Mouse (Mus musculus): ENCODE measurements around the gene Eif5a2.
"Not testable (repeated sequence)": the region's sequence is repeated elsewhere in the genome, so short reads cannot be mapped to it uniquely, and the experiment has no call there.

The Eif5a2 gene

GRCm38 (mm10) chr3:28780994-28781393 is at the start of gene Eif5a2:
Gene Eif5a2, plus strand, starts transcription at chr3:28781276.
- in situ Hi-C loops (cut with MboI, MseI): loop anchor here in 1 of 2 experiments (25.0 kb wide), 1 partner anchor 1806 kb away; the partner anchor contains the start of gene Actrt3

DNA sequence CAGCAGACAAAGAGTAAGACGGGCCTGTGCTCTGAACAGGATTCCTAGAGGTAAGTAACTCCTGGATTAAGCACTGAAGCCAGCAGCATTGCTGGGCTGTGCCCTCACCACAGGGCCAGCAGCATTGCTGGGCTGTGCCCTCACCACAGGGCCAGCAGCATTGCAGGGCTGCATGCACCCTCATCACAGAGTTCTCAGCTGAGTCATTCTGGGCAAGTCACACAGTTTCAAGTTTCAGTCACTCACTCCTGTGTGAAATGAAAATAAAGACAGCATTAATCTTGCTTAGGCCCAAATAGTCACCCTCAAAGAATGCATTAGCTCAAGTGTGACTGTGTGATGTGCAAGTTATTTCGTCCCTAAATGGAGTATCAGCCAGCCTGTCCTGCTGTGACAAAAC is 46.4 kb upstream of the Eif5a2 start:
- in situ Hi-C loops (cut with MboI, MseI): no loop called here

DNA sequence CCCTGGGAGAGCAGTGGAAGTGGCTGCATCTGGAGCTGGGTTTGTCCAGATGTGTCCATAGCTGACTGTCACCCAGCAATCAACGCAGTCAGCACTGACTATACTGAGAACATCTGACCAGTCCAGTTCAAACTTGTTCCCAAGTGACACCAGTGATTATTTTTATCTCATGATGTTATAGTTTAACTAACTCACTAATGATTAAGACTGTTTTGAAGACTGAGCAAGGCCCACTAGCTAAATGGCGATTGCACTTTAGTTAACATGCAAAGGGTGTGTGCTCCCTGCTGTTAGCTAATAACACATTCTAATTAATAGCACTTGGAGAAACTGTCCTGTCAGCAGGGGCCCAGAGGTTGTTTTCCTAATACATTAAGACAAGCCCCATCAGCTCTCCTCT is 44.1 kb upstream of the Eif5a2 start:
- in situ Hi-C loops (cut with MboI, MseI): no loop called here

DNA sequence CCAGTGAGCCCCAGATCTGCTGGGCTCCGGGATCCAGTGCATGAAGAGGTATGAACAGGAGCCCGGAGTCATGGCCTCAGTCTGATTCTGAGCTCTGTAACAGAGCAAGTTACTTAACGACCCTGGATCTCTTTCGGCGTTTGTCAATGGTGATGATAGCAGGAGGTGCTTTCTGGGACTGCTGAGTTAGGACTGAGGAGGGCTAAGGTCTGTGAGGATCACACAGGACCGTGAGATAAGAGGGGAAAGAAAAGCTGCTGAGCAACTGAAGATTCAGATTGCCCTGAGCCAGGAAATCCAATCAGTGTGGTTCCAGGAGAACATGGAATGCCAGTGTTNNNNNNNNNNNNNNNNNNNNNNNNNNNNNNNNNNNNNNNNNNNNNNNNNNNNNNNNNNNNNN is 40.7 kb upstream of the Eif5a2 start:
- in situ Hi-C loops (cut with MboI, MseI): loop anchor here in 1 of 2 experiments (5.0 kb wide), 1 partner anchor 573 kb away; no protein-coding TSS in a partner anchor

GRCm38 (mm10) chr3:28743251-28743650 is 37.8 kb upstream of the Eif5a2 start:
- in situ Hi-C loops (cut with MboI, MseI): loop anchor here in 1 of 2 experiments (5.0 kb wide), 1 partner anchor 576 kb away; no protein-coding TSS in a partner anchor

- in situ Hi-C loops (cut with MboI, MseI): no loop called here
These were observed 35.1 kb upstream of the Eif5a2 start for GRCm38 (mm10) chr3:28745835-28746483.

DNA sequence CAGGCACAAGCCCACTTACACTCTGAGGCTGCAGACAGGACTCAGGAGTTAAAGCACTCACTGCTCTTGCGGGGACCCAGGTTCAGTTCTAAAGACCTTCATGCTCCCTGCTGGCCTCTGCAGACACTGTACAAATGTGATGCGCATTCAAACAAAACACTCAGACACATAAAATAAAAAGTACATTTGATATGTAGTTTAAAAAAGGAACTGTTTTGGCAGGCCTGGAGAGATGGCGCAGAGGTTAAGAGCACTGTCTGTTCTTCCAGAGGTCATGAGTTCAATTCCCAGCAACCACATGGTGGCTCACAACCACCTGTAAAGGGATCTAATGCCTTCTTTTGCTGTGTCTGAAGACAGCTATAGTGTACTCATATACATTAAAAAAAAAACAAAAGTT is 32.9 kb upstream of the Eif5a2 start:
- in situ Hi-C loops (cut with MboI, MseI): no loop called here

DNA sequence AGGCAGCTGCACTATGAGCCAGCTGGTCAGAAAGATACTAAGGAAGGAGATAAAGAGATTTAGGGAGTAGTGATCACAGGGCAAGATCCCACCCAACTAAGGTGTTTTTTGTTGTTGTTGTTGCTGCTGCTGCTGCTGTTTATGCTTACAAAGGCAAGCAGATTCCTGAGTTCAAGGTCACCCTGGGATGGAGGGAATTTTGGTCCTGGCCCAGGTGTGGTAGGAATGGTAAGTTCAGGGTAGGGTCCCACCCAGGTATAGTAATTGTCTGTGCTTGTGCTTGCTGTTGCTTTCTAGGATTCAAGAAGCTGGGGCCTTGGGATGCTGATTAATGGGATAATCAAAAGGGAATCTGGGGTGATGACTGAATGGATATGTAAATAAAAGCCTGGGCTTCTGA is 32.1 kb upstream of the Eif5a2 start:
- in situ Hi-C loops (cut with MboI, MseI): no loop called here

DNA sequence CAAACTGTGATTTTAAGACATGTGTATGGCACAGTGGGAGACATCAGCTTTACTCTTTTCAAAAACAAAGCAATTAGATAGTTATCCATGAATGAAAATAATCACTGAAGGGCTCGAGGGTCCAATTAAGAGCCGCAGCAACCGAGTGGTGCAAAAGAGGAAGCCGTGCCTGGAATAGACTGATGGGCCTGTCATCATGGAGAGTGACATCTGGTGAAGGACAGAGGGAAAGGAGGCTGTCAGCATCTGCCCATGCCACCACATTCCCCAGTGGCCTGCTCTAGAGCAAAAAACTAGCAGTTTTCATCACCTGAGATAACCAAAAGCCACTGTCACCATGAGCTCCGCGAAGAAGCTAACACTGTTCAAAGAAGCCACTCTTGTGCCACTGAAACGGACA is 25.6 kb upstream of the Eif5a2 start:
- in situ Hi-C loops (cut with MboI, MseI): no loop called here

GRCm38 (mm10) chr3:28761225-28761789 is 19.8 kb upstream of the Eif5a2 start:
- in situ Hi-C loops (cut with MboI, MseI): no loop called here

DNA sequence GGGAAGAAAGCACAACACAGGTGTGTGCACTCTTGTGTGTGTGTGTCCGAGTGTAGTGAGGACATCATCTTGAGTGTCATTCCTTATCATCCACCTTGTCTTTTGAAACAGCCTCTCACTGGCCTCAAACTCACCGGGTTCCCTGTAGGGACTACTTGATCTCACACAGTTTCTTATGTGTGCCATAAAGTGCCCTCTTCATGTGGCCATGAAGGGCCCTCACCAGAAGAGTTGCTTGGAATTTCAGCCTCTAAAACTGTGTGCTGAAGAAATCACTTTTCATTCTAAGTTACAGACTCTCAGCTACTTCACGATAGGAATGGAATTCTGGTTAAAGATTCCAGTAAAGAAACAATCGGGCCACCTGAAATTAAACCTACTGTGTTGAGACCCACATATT is 14.1 kb upstream of the Eif5a2 start:
- in situ Hi-C loops (cut with MboI, MseI): no loop called here

DNA sequence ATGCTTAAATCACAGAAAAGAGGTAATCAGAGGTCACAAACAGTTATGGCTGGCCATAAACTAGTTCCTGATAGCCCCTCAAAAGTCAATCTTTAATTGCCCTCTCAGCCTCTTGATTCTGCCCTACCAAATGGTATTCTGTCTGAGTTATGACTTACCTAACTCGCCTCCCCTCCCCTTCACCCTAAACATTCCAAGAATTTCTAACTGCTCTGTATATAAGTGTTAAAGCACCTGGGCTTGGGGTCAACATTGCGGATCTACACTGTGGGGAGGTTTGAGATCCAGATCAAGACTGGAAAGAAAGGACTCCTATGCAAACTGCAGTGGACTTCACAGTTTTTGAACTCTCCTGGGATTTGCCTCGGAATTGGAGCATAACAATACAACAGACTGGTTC is 12.9 kb upstream of the Eif5a2 start:
- in situ Hi-C loops (cut with MboI, MseI): no loop called here

- in situ Hi-C loops (cut with MboI, MseI): not testable (repeated sequence)
These were observed 8.2 kb upstream of the Eif5a2 start for GRCm38 (mm10) chr3:28772919-28773318.

GRCm38 (mm10) chr3:28775361-28775760 is 5.7 kb upstream of the Eif5a2 start:
- in situ Hi-C loops (cut with MboI, MseI): loop anchor here in 1 of 2 experiments (25.0 kb wide), 1 partner anchor 1812 kb away; the partner anchor contains the start of gene Actrt3

DNA sequence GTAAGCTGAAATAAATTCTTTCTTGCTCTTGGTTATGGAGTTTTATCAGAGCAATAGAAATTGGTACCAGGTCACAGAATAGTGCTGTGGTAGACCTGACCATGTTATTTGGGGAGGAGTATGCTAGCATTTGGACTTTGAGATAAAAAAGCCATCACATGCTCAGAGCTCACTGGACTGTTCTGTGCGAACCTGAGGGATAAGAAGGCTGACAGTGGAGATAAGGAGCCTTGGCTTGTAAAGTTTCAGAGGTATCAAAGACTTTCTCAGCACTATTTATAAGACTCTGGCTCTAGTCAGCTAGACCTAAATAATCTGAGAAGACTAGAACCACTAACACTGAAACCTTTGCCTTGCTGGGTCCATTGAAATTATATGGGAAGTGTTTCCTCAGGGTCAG is 5.1 kb upstream of the Eif5a2 start:
- in situ Hi-C loops (cut with MboI, MseI): loop anchor here in 1 of 2 experiments (25.0 kb wide), 1 partner anchor 1811 kb away; the partner anchor contains the start of gene Actrt3

DNA sequence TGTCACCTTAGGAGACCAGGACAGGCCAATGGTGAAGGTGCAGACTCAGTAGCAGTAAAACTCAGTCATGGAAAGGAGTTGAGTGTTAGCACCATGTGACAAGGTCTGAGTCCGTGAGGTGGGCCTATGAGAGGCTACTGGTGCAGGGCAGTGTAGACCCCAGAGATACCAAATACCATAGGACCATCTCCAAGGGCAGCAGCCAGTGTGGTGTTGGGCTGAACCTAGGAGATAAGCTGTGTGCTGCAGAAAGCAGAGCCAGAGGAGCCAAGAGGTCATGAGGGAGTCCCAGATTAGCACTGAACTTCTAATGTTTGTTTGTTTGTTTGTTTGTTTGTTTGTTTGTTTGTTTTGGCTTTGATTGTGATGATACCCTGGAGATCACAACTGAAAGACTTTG is 4.6 kb upstream of the Eif5a2 start:
- in situ Hi-C loops (cut with MboI, MseI): loop anchor here in 1 of 2 experiments (25.0 kb wide), 1 partner anchor 1811 kb away; the partner anchor contains the start of gene Actrt3

- in situ Hi-C loops (cut with MboI, MseI): loop anchor here in 1 of 2 experiments (25.0 kb wide), 1 partner anchor 1807 kb away; the partner anchor contains the start of gene Actrt3
These were observed 565 bp upstream of the Eif5a2 start for GRCm38 (mm10) chr3:28780511-28780910.

- in situ Hi-C loops (cut with MboI, MseI): loop anchor here in 1 of 2 experiments (25.0 kb wide), 1 partner anchor 1806 kb away; the partner anchor contains the start of gene Actrt3
These were observed 346 bp downstream of the Eif5a2 start for GRCm38 (mm10) chr3:28781422-28781821.

DNA sequence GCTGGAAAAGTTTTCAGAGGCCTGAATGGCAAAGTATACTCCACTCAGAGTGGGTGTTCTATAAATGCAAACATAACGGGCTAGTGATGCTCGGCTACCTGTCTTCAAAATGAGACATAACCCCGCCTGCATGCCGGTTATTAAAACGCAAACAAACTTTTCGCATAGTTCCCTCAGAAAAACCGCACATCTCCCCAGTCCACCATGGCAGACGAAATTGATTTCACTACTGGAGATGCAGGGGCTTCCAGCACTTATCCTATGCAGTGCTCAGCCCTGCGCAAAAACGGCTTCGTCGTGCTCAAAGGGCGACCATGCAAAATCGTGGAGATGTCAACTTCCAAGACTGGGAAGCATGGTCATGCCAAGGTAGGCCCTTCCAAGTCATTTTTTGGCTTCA is 772 bp downstream of the Eif5a2 start:
- in situ Hi-C loops (cut with MboI, MseI): loop anchor here in 1 of 2 experiments (25.0 kb wide), 1 partner anchor 1805 kb away; the partner anchor contains the start of gene Actrt3

- in situ Hi-C loops (cut with MboI, MseI): loop anchor here in 1 of 2 experiments (25.0 kb wide), 1 partner anchor 1803 kb away; the partner anchor contains the start of gene Actrt3
These were observed 3.1 kb downstream of the Eif5a2 start for GRCm38 (mm10) chr3:28784176-28784575.

GRCm38 (mm10) chr3:28794835-28795234 is 13.8 kb downstream of the Eif5a2 start:
- in situ Hi-C loops (cut with MboI, MseI): loop anchor here in 1 of 2 experiments (25.0 kb wide), 1 partner anchor 1792 kb away; the partner anchor contains the start of gene Actrt3

Measured in T-helper 17 cell (primary cell).